Mouse (Mus musculus) liver, postnatal 0 days (tissue): ENCODE measurements around the gene Epha5.

Source experiments
- CTCF ChIP-seq: sonication (generic); IDR thresholded peaks from 2 replicates; pipeline ENCODE4 v1.5.1; 2016; ENCODE audit warnings: antibody characterized with exemption, low read depth
- EP300 ChIP-seq: IDR thresholded peaks from 2 replicates; pipeline ENCODE4 v1.6.1; 2016; ENCODE audit warnings: antibody characterized with exemption, low read depth, mild to moderate bottlenecking

DNA sequence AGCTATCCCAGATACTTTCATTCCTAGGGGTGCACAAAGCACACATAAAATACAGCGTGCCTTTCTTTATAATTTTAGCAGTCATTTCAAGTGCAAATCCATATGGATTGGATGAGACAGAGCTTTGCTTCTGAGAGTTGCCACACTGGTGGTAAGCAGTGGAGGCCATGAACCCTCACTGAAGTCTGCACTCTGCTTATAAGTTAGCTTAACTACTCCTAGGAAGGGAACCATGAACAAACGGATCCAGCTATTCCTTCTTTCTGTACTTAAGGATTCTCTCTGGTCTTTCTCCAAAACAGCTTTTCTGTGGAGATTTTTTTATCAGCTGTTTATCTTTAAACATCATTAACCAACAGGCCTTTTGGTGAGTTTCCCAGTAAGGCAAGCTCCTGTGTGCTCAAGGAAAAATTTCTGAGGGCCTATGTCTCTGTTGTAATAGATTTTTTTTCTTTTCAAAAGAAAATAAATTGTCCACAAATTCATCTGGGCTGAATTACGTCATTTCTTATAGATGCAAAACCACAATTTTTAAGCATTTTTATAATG, 127.7 kb downstream of the Epha5 start:
- TF ChIP-seq CTCF (no peak), EP300 (no peak)
